Mouse (Mus musculus) spleen, postnatal 14 days (tissue): ENCODE results near the gene Ext2.

Experiments used
- DNase-seq, 2 experiments: peaks; one replicate each; pipeline ENCODE4 v3.0.0; 2021 to 2022; ENCODE audit warnings: low spot score in 2 of 2

Ext2 gene

DNA sequence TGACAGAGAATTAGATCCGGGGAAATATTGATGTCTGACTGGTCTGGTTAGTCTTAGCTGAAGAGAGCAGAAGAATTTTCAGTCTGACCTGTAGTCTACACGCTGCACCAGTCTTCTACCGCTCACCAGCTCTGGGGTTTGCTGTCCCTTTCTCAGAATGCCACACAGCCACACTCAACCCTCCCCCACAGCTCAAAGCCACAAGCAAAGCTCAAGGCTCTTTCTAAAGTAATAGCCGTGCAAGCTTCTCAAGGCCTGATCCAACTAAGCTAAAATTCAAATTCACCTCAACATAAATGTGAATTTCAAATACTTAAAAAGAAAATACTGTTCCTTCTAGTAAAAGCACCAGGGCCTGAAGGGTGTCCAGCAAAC lies 45.3 kb downstream of the Ext2 start:
- no peak for DNase-seq

DNA sequence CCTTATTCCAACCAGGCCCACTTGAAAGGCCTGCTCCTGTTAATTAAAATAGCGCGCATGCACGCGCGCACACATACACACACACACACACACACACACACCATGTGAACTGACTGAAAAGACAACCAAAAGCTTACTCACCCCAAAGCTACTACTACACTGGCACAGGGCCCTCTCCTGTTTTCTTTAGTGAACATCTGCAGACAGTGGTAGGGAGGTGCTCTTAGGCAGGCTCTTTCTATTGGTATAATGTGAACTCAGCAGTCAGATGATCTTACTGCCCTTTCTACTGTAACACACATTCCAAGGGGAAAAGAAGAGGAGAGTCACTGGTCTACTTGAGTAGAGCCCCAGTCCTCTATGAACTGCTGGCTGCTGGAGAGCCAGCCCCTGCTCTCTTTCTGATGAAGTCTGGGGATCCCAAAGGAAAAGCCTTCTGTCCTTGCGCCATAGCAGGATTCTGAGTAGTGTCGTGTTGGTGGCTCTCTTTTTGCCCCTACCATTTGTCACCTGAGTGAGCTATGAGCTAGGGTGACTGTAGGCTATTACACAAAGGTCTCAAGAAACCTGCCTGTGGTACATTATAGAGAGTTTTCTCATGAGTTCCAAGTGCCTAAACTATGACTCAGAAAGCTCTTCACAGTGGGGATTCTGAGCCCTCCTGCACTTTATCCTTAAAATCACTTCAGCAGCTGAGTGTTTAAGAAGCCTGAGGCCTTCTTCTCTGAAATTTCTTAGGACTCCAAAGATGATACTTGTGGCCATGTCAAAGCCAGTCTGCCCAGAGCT lies 45.9 kb downstream of the Ext2 start:
- no peak for DNase-seq

DNA sequence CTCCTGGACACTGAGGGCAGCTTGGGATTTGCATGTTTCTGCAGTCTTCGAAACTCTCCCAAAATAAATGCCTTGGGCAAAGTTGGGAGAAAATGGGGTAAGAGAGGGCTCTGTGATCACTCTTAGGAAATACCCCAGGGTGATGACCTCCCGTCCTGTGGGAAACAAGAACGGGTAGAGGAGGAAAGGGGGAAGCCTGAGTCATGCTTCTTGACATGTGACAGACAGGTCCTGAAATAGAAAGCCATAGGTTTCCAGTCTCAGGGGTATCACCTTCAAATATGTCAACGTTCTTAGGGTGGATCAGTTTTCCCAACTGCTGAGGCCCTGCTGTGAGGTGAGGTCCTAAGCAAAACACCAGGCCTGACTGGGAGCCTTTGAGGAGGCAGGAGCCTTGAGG lies 46.9 kb downstream of the Ext2 start:
- no peak for DNase-seq

DNA sequence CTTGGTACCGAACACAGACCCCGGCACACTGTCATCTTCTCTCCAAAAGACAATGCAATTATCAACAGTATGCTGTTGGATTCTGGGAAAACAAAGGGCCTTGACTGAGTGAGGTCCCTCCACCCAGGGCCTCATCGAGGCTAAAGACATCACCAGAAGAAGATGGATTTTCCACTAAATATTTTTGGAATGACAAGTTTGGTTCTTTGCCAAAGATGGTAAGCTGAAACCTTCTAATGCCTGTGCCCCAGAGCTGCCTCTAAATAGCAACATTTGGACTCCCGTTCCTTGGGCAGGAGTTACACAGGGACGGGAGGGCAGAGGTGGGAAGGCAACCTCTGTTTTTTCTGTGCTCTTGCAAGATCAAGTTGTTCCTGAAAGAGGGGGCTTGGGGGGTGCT lies 47.4 kb downstream of the Ext2 start:
- DNase-seq = no peak

DNA sequence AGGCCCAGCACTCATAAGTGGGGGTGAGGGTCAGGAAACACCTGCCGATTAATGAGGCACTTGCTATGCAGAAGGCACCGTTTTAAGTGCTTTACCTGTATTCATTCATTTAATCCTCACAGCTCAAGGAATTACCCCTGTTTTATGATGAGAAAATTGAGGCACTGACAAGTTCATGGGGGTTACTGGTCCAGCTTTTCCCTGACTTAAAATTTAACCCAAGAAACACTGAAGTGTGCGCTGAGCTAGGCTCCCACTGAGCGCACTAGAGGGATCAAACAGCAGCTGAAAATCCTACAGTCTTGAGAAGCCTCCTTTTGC lies 49.6 kb downstream of the Ext2 start:
- DNase-seq = no peak

DNA sequence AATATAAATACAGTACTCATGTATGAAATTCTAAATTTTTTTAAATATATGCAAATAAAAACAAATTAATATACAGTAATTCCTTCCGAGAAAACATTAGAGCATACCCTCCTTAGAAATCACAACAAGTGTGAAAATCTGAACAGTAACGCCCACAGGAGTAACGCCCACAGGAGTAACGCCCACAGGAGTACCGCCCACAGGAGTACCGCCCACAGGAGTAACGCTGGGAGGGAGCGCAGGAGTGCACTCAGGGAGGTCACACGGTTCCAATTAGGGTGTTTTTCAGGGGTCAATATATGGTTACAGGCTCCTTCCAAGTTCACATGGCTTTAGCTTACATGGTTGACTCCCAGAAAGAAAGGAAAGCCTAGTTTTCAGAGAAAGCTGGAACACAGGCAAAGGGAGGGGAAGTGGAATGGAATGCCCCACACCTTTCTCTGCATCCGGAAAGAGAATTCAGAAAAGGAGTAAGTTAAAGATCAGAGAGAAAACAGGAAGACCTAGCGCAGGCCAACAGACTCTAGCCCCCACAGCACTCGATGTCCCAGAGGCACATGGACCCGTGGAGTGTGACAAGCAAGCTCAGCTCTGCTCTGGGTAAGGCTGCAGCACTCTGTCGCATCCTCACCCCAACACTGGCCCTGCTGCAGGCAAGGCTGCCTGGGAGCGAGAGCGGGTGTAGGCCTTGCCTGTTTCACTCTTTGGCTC lies 50.2 kb downstream of the Ext2 start:
- no peak for DNase-seq

DNA sequence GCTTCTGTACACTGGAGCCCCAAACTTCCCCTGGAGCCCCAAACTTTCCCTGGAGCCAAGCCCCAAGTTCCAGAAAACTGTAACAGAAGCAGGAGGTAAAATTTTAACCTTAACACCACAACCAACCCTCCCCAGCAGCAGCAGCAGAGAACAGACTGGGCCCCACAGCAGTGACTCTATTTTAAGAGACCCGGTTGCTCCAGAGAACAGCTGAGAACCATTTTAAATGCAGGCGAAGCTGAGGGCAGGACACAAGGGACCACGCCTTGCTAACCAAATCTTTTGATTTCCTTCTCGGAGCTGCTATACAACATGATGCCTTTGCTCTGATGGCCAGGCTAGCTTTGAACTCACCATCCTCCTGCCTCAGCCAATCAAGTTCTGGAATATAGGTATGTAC lies 51.5 kb downstream of the Ext2 start:
- no peak for DNase-seq

DNA sequence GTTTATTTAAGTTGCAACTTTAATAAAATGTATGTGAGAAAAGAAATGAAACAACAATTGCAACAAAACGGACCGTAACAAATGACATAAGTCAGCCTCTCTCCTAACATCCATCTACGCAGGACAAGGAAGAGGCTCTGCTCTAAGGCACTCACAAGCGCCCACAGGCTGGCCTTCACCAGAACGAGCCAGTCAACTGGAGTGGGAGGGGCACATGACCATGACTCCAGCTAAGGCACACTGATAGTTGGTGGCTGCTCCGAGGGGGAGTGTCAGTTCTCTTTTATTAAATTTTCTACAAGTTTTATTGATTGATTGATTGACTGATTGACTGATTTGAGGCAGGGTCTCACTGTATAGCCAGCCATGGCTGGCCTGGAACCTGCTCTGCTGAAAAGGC lies 52.5 kb downstream of the Ext2 start:
- DNase-seq = no peak

DNA sequence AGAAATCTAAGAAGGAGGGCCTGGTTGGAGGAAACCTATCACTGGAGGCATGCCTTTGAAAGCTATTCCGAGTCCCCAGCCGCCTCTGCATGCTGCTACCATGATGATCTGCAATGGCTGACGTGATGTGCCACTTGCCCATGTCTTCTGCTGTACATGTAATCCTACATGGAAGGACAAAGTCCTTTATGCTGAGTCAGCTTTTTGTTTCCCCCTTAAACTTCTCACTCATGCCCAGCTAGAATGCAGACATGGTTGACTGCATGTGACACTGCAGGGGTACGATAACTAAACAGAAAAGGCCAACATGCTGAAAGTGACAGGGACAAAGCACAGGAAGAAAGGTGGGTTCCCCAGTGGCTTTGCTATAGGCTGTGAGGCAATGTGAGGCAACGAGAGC lies 56.6 kb downstream of the Ext2 start:
- DNase-seq = no peak

DNA sequence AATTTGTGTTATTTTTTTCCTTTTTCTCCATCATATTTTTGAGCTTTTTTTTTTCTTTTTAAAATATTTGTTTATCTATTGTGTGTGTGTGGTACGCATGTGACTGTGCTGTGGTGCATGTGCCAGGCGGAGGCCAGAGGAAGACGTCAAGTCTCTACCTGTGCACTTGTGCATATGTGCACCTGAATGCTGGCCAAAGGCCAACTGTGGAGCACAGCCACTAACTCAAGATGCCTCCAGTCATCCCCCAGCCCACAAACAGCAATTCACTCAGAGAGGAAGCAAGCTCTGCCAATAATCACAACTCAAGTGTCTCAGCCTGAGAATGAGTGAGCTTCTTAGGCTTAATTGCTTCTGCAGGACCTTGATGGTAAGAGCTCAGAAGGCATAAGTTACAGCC lies 58.2 kb downstream of the Ext2 start:
- no peak for DNase-seq

DNA sequence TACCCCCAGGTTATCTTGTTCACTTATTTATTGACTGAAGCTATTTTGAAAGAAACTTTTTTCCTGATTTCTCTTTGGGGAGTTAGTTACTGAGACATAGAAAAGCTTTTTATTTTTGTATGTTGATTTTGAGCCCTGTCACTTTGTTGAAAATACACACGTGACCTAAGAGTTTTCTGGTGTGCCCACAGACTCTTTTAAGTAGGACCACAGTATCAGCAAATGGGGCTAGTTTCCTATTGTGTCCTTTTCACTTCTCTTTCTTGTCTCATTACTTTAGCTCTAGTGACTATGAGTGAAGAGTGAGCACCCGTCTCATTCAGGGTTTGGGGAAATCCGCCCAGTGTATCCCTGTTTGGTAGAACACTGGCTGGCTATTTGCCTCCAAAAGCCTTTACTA lies 62.0 kb downstream of the Ext2 start:
- no peak for DNase-seq

DNA sequence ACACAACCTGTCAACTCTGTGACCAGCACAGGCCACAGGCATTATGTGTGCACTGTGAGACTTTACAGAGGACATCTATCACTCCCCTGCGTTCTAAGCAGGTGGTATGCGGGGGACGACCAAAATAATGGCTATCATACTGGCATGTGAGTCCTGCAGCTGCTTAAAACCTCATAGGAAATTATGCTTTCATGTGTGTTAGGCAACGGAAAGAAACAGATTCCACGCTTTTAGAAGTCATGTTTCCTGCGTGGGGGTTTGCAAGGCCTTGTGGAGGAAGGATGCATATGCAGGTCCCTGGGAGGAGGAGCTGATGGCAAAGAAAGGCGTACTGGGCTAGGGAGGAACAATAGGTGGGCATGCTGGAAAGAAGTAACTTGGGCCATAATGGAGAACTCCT lies 63.2 kb downstream of the Ext2 start:
- no peak for DNase-seq

DNA sequence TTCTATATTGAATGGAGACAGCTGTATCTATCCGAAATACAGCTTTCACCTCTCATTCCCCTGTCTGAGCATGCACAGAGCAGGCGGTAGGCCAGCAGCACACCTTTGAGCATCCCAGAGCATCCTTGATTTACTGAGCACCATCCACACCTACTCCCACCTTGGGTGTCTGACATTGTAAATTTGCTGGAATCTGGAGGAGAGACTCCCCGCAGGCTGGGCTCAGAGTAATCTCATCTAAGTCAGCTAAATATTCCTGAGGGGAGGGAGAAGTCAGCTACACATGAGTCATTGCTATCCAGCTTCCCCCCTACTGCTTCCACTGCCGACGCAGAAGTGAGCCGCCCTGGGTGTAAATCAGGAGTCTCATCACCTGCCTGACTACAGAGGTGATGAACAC lies 64.1 kb downstream of the Ext2 start:
- DNase-seq = no peak

DNA sequence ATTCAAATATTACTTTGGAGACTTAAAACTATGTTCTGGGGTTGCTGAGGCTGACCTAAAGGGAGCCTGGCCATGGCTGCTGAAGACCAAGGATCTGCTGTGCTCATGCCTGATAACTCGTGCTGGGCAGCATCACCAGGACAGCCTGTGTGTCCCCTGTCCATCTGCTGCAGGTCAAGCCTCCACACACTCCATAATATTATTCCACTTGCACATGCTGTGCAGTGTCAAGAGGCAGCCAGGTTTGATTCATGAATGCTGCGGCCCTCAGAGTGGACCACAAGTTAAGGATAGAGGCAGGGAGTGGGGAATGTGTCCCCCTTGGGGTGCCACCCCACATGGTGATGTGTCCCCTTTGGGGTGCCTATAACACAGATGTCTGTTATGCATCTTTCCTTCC lies 68.0 kb downstream of the Ext2 start:
- no peak for DNase-seq

DNA sequence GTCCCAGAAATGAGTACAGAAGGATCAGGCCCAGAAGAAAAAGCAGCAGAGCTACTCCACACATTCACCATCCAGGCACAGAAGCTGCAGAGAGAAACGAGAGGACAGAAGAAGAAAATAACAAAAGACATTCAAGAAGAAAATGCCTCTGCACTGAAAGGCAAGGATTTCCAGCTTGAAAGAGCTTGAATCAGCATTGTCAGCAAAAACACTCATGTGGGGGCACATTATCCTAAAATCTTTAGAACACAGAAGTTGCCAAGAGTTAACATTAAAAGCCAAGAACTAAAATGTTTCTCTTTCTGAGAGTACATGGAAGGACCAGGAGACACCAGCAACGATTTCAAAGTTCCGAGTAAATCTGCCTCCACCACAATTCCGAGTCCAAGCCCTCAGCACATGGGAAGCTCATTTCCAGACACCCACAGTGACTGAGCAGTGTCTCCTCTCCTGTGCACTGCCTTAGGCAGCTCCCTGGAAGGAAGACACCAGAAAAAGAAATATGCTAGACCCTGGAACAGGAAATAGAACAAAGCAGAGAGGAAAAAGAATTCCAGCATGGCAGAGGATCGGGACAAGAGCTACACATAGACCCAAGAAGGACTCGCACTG lies 69.1 kb downstream of the Ext2 start:
- no peak for DNase-seq

DNA sequence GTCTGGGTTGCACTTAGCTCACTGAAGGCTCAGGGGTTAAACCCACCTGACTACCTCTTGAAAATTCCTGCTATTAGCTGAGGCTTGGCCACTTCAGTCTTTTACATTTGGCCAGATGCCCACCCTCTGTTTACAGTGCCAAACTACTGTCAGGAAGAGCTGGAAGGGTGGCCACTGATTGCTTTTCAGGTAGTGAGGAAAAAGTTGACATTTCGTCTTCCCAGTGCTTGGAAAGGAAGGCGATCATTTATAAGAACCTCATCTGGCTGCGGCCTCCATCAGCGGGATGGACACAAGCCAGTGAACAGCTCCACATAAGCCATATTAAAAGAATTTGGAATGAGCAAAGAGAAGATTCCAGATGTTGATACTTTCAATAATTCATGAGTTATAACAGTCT lies 72.7 kb downstream of the Ext2 start:
- DNase-seq = no peak

DNA sequence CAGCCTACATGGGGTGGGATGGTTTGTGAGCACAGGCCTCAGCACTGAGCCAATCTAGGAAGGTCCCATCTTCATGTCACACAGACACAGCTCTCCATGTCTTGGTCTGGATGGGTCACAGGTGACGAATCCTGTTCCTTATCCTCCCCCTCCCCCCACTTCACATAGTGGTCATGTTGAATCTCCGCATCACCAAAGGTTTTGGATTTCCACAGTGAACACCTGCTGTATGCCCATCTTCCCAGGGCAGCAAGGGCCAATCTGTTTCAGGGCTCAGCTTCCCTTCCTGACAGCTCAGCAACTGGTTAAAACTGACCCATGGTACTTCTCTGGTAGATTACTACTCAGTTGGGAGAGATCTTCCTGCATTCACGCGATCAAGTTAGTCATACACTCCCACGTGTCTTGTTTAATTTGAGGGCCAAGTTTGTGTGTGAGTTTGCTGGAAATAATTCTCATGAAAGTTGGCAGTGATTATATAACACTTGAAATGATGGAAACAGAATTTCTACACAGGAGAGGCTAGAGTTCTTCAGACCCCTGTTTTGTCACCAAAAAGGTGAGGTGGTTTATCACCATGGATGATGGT lies 74.7 kb downstream of the Ext2 start:
- DNase-seq = no peak

DNA sequence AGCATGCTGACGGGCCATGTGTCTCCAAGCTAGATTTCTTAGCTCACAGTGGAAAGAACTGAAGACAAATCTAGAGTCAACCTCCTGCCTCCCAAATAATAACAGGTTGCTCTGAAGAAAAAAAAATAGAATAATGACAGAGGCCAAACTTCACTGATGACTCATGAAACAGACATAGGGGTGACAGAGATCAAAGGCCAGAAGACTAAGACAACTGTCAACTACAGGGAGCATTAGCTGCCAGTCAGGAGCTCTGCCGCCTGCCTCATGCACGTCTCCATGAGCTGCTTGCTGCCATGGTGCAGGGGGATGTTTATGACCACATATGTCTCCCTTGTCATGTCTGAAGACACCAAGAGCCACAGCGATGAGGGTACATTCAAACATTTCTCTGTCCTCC lies 75.7 kb downstream of the Ext2 start:
- DNase-seq = no peak

DNA sequence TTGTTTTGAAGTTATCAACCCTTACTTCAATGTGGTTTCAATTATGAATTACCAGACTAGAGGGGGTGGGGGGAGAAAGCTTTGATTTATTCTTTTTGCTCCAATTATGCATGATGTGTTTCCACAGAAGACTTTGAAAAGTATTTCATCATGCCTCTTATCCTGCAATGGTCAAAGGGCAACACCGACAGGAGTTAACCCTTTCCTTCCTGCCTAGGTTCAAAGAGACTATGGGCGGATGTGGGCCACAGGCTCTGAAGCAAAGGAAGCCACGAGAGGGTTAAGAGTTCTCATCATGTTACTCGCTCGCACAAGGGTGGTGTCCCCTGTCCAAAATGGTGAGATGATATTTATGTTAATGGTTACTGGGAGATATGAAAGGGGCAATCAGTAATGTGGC lies 76.2 kb downstream of the Ext2 start:
- no peak for DNase-seq

DNA sequence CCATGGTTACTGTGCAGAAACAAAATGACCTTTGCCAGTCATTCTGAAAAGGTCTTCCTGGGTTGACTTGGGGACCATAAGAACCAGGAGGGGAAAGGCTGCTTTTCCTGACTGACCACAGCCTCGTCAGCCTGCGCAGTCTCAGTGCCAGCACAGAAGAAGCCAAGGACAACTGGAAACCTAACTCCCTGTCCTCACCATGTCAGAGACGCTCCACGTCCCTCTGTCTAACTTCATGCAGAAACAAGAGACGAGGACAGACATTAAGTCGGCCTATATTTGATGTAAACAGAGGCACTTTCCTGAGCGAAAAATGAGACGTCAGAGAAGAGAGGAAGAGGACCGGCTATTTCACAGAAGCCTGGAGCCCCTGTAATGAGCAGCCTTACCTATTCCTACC lies 76.6 kb downstream of the Ext2 start:
- DNase-seq = no peak

DNA sequence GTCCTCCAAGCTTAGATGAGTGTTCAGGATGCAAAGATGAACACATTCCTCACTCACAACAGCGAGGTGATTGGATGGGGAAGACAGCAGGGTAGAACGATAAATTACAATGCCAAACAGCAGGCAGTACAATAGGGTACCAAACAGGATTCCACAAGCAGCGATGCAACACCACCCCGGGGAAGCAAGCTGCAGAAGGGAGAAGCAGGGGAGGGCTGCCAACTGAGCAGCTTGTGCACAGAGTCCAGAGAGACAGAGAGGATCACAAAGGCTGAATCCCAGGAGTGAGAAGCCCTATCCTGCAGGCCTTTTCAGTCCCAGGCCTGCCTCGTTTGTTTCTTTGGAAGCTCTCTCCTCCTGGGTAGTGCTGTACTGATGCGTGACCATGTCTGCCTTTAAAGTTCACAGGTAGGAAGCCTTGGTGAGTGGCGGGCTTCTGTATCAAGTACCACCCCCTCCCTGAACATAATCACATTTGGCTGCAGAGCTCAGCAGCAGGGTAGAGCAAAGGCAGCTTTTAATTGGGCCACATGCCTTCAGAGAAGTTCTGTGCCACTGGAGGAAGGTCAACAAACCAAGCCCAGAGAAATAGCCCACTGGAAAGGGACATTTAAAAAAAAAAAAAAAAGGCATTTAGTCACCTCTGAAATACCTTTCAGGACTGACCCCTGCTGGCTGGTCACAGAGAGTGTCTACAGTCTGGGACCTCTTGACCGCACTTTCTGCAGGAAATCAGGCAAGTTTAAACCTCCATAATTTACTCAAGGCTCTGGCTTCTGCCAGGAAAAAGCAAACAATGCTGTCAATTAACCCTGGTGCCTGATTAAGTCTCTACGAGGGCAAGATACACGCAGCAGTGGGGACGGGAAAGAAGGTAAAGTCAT lies 77.8 kb downstream of the Ext2 start:
- no peak for DNase-seq

DNA sequence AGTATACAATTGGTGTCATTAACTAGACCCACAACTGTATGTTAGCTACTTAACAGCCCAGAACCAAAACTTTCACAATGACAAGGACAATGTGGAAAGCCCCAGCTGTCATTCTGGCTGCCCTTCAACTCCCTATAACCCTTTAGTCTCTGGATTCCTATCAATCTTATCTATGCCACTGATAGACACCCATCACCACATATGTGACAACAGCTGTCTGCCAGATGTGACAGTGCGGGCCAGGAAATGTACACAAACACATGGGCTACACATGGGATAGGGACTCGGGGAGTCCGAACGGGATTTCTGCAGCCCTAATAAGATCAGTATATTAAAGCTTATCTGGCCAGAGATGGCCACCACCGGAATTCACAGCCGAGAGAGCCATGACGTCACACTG lies 80.7 kb downstream of the Ext2 start:
- DNase-seq = no peak
